Mouse (Mus musculus) kidney, postnatal 0 days (tissue): ENCODE results near the gene Itih5. TPM values are rescaled to one million over a fixed set of nuclear protein-coding genes. Genes with fewer than 3 reads are reported as not detected.
A peak's percentile ranks its signal among the peaks of the same experiment; 100 is the strongest.

Experiments used
- ATAC-seq: fragments of 200-750 bp; cut with Nextera tagmentation; replicated peaks from 2 replicates; pipeline ENCODE4 v1.8.0; 2017; ENCODE audit warnings: low read depth, moderate number of reproducible peaks, moderate TSS enrichment, moderate library complexity; ENCODE audit not compliant: low FRiP score
- DNase-seq: peaks from one replicate; pipeline ENCODE4 v3.0.0-alpha.2; 2016; ENCODE audit warnings: low spot score
- H3K27ac ChIP-seq: fragments of 300-500 bp; sonication (generic); 2 replicates; pipeline ENCODE4 v1.5.1; 2014; ENCODE audit warnings: mild to moderate bottlenecking
- H3K27me3 ChIP-seq: fragments of 300-500 bp; sonication (generic); 2 replicates; pipeline ENCODE4 v1.6.1; 2014; ENCODE audit warnings: low read length, mixed read lengths; ENCODE audit not compliant: insufficient read depth
- H3K36me3 ChIP-seq: fragments of 300-500 bp; sonication (generic); 2 replicates; pipeline ENCODE4 v1.6.1; 2014; ENCODE audit warnings: low read length, mixed read lengths; ENCODE audit not compliant: insufficient read depth
- H3K4me1 ChIP-seq: fragments of 300-500 bp; sonication (generic); replicated peaks from 2 replicates; pipeline ENCODE4 v1.6.1; 2014; ENCODE audit warnings: antibody characterized with exemption, low read length, mixed read lengths; ENCODE audit not compliant: insufficient read depth
- H3K4me2 ChIP-seq: fragments of 300-500 bp; sonication (generic); 2 replicates; pipeline ENCODE4 v1.6.1; 2014; ENCODE audit warnings: mild to moderate bottlenecking, low read length, moderate library complexity, mixed read lengths
- H3K4me3 ChIP-seq: fragments of 300-500 bp; sonication (generic); replicated peaks from 2 replicates; pipeline ENCODE4 v1.5.1; 2014; ENCODE audit warnings: low read depth, low read length
- H3K9ac ChIP-seq: fragments of 300-500 bp; sonication (generic); 2 replicates; pipeline ENCODE4 v1.6.1; 2014; ENCODE audit warnings: low read depth, low read length
- H3K9me3 ChIP-seq: fragments of 300-500 bp; sonication (generic); replicated peaks from 2 replicates; pipeline ENCODE4 v1.6.1; 2016; ENCODE audit warnings: low read length, inconsistent platforms, mixed read lengths
- CTCF ChIP-seq: IDR thresholded peaks from 2 replicates; pipeline ENCODE4 v1.5.1; 2016; ENCODE audit warnings: antibody characterized with exemption, low read depth, mild to moderate bottlenecking, moderate library complexity
- WGBS: fragments of 180-500 bp; shearing (Covaris S2); extraction: QIAGEN DNeasy Blood & Tissue Kit; methylation state at CpG from one replicate; pipeline ENCODE4 v1.1.7; 2014; 5-methylcytosine and 5-hydroxymethylcytosine counted together
- polyA plus RNA-seq: library from polyadenylated mRNA; unstranded; fragments of >200 nt; fragmentation: Nextera tagmentation; extraction: Ambion mirVana; gene quantifications from 2 replicates; pipeline ENCODE4 v1.2.1, GENCODE M21; 2015

Gene Itih5
- polyA plus RNA-seq, 1 experiment from 2014 or later = 5.1 TPM

DNA sequence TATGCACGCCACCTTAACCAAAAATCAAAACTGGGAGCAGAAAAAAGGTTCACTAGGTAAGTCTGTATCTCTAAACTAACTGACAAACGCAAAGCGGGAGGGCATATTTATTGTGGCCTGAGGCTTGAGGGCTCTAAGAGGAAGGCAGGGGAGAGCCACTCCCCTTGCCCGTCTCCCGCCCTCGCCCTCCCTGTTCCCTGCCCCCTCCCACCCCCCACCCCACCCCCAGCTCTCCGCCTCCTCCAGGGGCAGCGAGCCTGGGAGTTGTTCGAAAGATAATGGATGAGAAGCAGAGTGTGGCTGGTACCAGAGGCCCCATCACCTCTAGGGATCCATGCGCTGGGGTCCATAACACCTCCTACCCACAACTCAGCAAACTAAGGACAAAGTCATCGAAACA is 142.5 kb downstream of the Itih5 start:
- Histone ChIP-seq H3K36me3 (no peaks in the 10 kb centered on the region), H3K27me3 (0 out of 2 replicates have a peak, but pooled peaks cover 8% of the 10 kb centered on the region), H3K27ac (no peak overlapping the region), H3K9ac (no peak overlapping the region), H3K4me1 (no peaks in the 10 kb centered on the region), H3K9me3 (no peaks in the 10 kb centered on the region), H3K4me3 (no peak overlapping the region), H3K4me2 (no peak overlapping the region)
- WGBS = 10% methylated on average over 11 of the region's 11 CpGs
- DNase-seq (no peak), ATAC-seq (no peak)
- TF ChIP-seq CTCF = no peak

DNA sequence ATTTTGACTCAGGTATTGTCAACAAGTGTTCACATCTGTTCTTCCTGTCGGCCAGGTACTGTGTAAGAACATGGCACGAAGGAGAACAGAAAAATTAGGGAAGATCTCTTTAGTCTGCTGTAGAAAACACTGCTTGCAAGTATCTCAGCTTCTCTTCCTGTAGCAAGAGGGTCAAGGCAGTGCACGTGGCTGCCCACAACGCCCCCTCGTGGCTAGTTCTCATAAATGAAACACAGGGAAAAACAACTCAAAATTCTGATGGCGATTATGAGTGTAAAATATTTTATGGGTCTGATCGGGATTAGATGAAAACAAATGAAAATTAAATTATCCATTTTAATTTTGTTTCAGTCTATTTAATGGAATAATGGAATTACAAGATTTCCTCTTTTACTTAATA is 146.9 kb downstream of the Itih5 start:
- Histone ChIP-seq H3K9ac (no peak overlapping the region), H3K9me3 (no peaks in the 10 kb centered on the region), H3K36me3 (no peaks in the 10 kb centered on the region), H3K4me1 (no peaks in the 10 kb centered on the region), H3K4me2 (no peak overlapping the region), H3K4me3 (no peak overlapping the region), H3K27me3 (0 out of 2 replicates have a peak, but pooled peaks cover 8% of the 10 kb centered on the region), H3K27ac (no peak overlapping the region)
- 59% methylated on average over 7 of the region's 7 CpGs for WGBS
- DNase-seq (no peak), ATAC-seq (no peak)
- TF ChIP-seq CTCF = peak; percentile 47; the same call in 1 of the 2 replicates

GRCm38 (mm10) chr2:10300771-10301170 is 147.4 kb downstream of the Itih5 start:
- H3K27ac ChIP-seq = no peak overlapping the region
- no peak overlapping the region for H3K9ac ChIP-seq
- no peaks in the 10 kb centered on the region for H3K36me3 ChIP-seq
- H3K4me3 ChIP-seq = no peak overlapping the region
- no peaks in the 10 kb centered on the region for H3K9me3 ChIP-seq
- TF ChIP-seq CTCF = no peak
- no peak overlapping the region for H3K4me2 ChIP-seq
- no peak for ATAC-seq
- 0 out of 2 replicates have a peak, but pooled peaks cover 8% of the 10 kb centered on the region for H3K27me3 ChIP-seq
- no peak for DNase-seq
- WGBS = 38% methylated on average over 10 of the region's 10 CpGs
- H3K4me1 ChIP-seq = no peaks in the 10 kb centered on the region

- DNase-seq (no peak), ATAC-seq (no peak)
- no peak overlapping the region for H3K4me3 ChIP-seq
- no peak overlapping the region for H3K9ac ChIP-seq
- no peaks in the 10 kb centered on the region for H3K9me3 ChIP-seq
- no peaks in the 10 kb centered on the region for H3K36me3 ChIP-seq
- TF ChIP-seq CTCF = no peak
- 0 out of 2 replicates have a peak, but pooled peaks cover 4% of the 10 kb centered on the region for H3K27me3 ChIP-seq
- no peak overlapping the region for H3K27ac ChIP-seq
- no peak overlapping the region for H3K4me2 ChIP-seq
- WGBS = 43% methylated on average over 3 of the region's 3 CpGs
- H3K4me1 ChIP-seq = no peaks in the 10 kb centered on the region
Observed at GRCm38 (mm10) chr2:10301391-10301790, 148.0 kb downstream of the Itih5 start.

GRCm38 (mm10) chr2:10301997-10302396 is 148.6 kb downstream of the Itih5 start:
- H3K36me3 ChIP-seq = no peaks in the 10 kb centered on the region
- no peak overlapping the region for H3K4me3 ChIP-seq
- no peaks in the 10 kb centered on the region for H3K4me1 ChIP-seq
- no peak overlapping the region for H3K9ac ChIP-seq
- DNase-seq = no peak
- no peak for ATAC-seq
- no peak for TF ChIP-seq CTCF
- no peaks in the 10 kb centered on the region for H3K9me3 ChIP-seq
- H3K27ac ChIP-seq = no peak overlapping the region
- WGBS = 90% methylated on average over 9 of the region's 9 CpGs
- H3K27me3 ChIP-seq = 0 out of 2 replicates have a peak, but pooled peaks cover 4% of the 10 kb centered on the region
- no peak overlapping the region for H3K4me2 ChIP-seq

GRCm38 (mm10) chr2:10304911-10305310 is 151.5 kb downstream of the Itih5 start:
- ATAC-seq (no peak), DNase-seq (no peak)
- no peak overlapping the region for H3K9ac ChIP-seq
- H3K4me2 ChIP-seq = no peak overlapping the region
- H3K27ac ChIP-seq = no peak overlapping the region
- H3K9me3 ChIP-seq = no peaks in the 10 kb centered on the region
- H3K36me3 ChIP-seq = no peaks in the 10 kb centered on the region
- 67% methylated on average over 3 of the region's 3 CpGs for WGBS
- H3K4me3 ChIP-seq = no peak overlapping the region
- H3K4me1 ChIP-seq = no peaks in the 10 kb centered on the region
- no peaks in the 10 kb centered on the region for H3K27me3 ChIP-seq
- TF ChIP-seq CTCF = no peak

Other genes starting within 250 kb of the Itih5 start
- 12.6 and 13.7 TPM in 2 replicates for gene Taf3, start 105.0 kb upstream of the Itih5 start, polyA plus RNA-seq
- gene Atp5c1, start 73.1 kb upstream of the Itih5 start, polyA plus RNA-seq = 1,000 and 1,009 TPM in 2 replicates
- 28.3 TPM in 2 replicates for gene Kin, start 73.0 kb upstream of the Itih5 start, polyA plus RNA-seq
- 0.78 TPM in 2 replicates for gene Itih2, start 22.2 kb upstream of the Itih5 start, polyA plus RNA-seq
- gene Sfmbt2, start 216.9 kb downstream of the Itih5 start, polyA plus RNA-seq = 0.84 and 0.93 TPM in 2 replicates